Mouse (Mus musculus): ENCODE measurements around the gene Mobp. TPM values are rescaled to one million over a fixed set of nuclear protein-coding genes. Genes with fewer than 3 reads are reported as not detected.

The Mobp gene
- polyA plus RNA-seq, 1 experiment from 2014 or later: 0.04 TPM

DNA sequence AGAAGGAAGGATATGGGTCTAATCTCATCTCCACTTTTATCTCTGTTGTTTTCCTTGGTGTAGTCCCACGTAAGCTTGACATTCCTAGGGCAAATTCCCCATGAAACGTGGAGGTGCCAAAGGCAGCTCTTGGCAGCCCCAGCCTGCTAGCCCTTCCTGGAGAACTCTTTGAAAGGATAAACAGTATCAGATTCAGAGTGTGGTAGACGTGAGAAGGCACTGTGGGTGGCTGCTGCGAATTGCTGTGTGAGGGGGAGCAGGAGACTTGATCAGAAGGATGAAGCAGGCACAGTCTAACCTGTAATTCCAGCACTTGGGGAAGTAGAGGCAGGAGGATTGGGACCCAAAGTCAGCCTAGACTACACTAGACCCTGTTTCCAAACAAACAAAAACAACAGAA lies 51.4 kb downstream of the Mobp start:
- ATAC-seq (replicated peaks; ENCODE audit: low FRiP score, low read depth) (no peak), DNase-seq (ENCODE audit: low spot score) (no peak)
- Histone ChIP-seq H3K27ac (no peak overlapping the region), H3K4me1 (replicated peaks; ENCODE audit: insufficient read depth, low read length) (no peaks in the 10 kb centered on the region), H3K4me2 (ENCODE audit: low read length) (no peak overlapping the region), H3K36me3 (ENCODE audit: insufficient read depth, low read length) (no peaks in the 10 kb centered on the region), H3K27me3 (ENCODE audit: insufficient read depth, low read length) (no peaks in the 10 kb centered on the region), H3K4me3 (replicated peaks; ENCODE audit: low read depth, low read length) (no peak overlapping the region), H3K9ac (ENCODE audit: low read depth, low read length) (no peak overlapping the region), H3K9me3 (replicated peaks; ENCODE audit: low read length) (no peaks in the 10 kb centered on the region)
- 30% methylated on average over 4 of the region's 4 CpGs for WGBS
- no peak for TF ChIP-seq CTCF (IDR thresholded peaks at IDR 0.05; ENCODE audit: low read depth)

DNA sequence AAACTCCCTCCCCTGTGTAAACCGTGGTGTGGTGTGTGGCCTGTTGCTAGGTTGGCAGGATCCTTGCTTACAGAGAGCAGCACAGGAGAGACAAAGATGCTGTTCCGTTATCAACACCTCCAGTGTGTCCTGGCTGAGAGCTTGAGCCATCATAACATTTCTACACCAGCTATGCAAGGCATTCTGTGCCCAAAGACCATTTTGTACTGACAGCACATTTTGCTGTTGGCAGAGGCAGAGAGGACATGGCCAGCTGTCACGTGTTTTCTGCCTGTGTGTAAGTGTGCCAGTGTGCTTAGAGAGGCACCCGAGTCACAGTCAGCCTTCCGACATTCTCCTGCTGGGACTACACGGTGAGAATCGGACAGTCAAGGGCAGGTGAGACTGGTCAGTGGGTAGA lies 52.2 kb downstream of the Mobp start:
- H3K4me3 ChIP-seq (replicated peaks; ENCODE audit: low read depth, low read length): no peak overlapping the region
- H3K27ac ChIP-seq: no peak overlapping the region
- WGBS: 82% methylated on average over 7 of the region's 7 CpGs
- H3K27me3 ChIP-seq (ENCODE audit: insufficient read depth, low read length): no peaks in the 10 kb centered on the region
- no peak overlapping the region for H3K9ac ChIP-seq (ENCODE audit: low read depth, low read length)
- no peaks in the 10 kb centered on the region for H3K4me1 ChIP-seq (replicated peaks; ENCODE audit: insufficient read depth, low read length)
- H3K36me3 ChIP-seq (ENCODE audit: insufficient read depth, low read length): no peaks in the 10 kb centered on the region
- H3K9me3 ChIP-seq (replicated peaks; ENCODE audit: low read length): no peaks in the 10 kb centered on the region
- DNase-seq (ENCODE audit: low spot score): no peak
- no peak overlapping the region for H3K4me2 ChIP-seq (ENCODE audit: low read length)
- ATAC-seq (replicated peaks; ENCODE audit: low FRiP score, low read depth): no peak
- TF ChIP-seq CTCF (IDR thresholded peaks at IDR 0.05; ENCODE audit: low read depth): no peak

DNA sequence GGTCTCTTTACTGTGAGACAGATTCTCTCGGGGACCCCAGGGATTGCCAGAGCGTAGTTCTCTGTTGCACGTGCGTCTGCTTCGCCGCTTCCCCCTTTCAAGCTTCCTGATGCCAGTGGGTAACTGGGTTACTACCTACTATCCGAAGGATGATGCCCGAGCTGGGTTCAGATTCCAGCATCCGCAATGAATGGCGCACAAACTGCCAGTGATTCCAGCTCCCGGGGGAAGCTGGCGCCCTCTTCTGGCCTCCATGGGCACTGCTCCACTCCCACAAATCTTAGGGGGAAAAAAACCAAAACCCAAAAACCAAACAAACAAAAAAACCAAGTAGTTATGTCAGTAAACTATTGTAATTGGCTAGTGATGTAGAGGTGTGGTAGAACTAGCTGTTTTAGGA lies 53.2 kb downstream of the Mobp start:
- WGBS: 23% methylated on average over 12 of the region's 12 CpGs
- no peaks in the 10 kb centered on the region for H3K36me3 ChIP-seq (ENCODE audit: insufficient read depth, low read length)
- DNase-seq (ENCODE audit: low spot score): no peak
- no peak overlapping the region for H3K4me3 ChIP-seq (replicated peaks; ENCODE audit: low read depth, low read length)
- no peak overlapping the region for H3K4me2 ChIP-seq (ENCODE audit: low read length)
- no peaks in the 10 kb centered on the region for H3K27me3 ChIP-seq (ENCODE audit: insufficient read depth, low read length)
- H3K4me1 ChIP-seq (replicated peaks; ENCODE audit: insufficient read depth, low read length): no peaks in the 10 kb centered on the region
- TF ChIP-seq CTCF (IDR thresholded peaks at IDR 0.05; ENCODE audit: low read depth): peak; percentile 66
- no peaks in the 10 kb centered on the region for H3K9me3 ChIP-seq (replicated peaks; ENCODE audit: low read length)
- H3K9ac ChIP-seq (ENCODE audit: low read depth, low read length): no peak overlapping the region
- ATAC-seq (replicated peaks; ENCODE audit: low FRiP score, low read depth): no peak
- H3K27ac ChIP-seq: no peak overlapping the region

DNA sequence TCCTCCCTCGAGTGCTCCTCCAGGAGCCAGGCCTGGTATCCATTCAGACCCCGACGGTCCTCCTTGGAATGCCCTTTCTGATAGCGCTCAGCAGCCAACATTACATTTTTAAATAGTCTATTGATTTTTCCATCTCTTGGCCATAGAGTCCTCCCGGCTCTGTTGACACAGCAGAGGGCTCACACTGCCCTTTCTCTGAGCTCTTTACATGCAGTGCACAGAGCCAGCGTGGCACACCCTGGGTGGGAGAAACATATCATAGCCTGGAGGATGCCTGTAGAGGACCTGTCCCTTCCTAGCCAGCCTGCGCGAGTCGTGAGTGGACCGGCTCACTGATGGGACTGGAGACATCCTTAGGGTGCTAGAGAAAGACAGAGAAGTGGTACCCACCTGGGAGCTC lies 54.4 kb downstream of the Mobp start:
- Histone ChIP-seq H3K9me3 (replicated peaks; ENCODE audit: low read length) (no peaks in the 10 kb centered on the region), H3K27ac (no peak overlapping the region), H3K27me3 (ENCODE audit: insufficient read depth, low read length) (no peaks in the 10 kb centered on the region), H3K4me2 (ENCODE audit: low read length) (no peak overlapping the region), H3K4me1 (replicated peaks; ENCODE audit: insufficient read depth, low read length) (no peaks in the 10 kb centered on the region), H3K4me3 (replicated peaks; ENCODE audit: low read depth, low read length) (no peak overlapping the region), H3K9ac (ENCODE audit: low read depth, low read length) (no peak overlapping the region), H3K36me3 (ENCODE audit: insufficient read depth, low read length) (no peaks in the 10 kb centered on the region)
- TF ChIP-seq CTCF (IDR thresholded peaks at IDR 0.05; ENCODE audit: low read depth): no peak
- 88% methylated on average over 10 of the region's 10 CpGs for WGBS
- no peak for ATAC-seq (replicated peaks; ENCODE audit: low FRiP score, low read depth)
- DNase-seq (ENCODE audit: low spot score): no peak

DNA sequence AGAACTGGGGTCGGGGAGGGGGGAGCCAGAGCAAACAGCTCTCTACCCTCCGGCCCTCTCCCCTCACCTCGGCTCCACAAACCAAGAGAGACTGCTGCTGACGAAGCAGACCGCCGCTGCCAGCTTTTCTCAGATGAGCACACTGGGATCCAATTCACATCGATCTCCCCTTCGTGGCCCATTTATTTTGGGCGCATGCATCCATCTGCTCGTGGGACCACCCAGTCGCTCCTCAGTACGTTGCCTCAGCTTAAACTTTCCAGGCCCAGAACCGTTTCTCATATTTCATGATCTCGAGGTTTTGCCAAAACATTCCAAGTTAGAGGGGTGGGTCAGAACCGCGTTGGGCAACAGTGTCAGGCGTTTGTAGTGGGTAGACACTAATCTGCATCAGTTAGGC lies 57.4 kb downstream of the Mobp start:
- Histone ChIP-seq H3K4me1 (replicated peaks; ENCODE audit: insufficient read depth, low read length) (no peaks in the 10 kb centered on the region), H3K4me2 (ENCODE audit: low read length) (no peak overlapping the region), H3K27ac (no peak overlapping the region), H3K4me3 (replicated peaks; ENCODE audit: low read depth, low read length) (no peak overlapping the region), H3K9me3 (replicated peaks; ENCODE audit: low read length) (no peaks in the 10 kb centered on the region), H3K36me3 (ENCODE audit: insufficient read depth, low read length) (no peaks in the 10 kb centered on the region), H3K9ac (ENCODE audit: low read depth, low read length) (no peak overlapping the region), H3K27me3 (ENCODE audit: insufficient read depth, low read length) (no peaks in the 10 kb centered on the region)
- DNase-seq (ENCODE audit: low spot score): no peak
- no peak for ATAC-seq (replicated peaks; ENCODE audit: low FRiP score, low read depth)
- TF ChIP-seq CTCF (IDR thresholded peaks at IDR 0.05; ENCODE audit: low read depth): no peak
- WGBS: 41% methylated on average over 17 of the region's 17 CpGs

DNA sequence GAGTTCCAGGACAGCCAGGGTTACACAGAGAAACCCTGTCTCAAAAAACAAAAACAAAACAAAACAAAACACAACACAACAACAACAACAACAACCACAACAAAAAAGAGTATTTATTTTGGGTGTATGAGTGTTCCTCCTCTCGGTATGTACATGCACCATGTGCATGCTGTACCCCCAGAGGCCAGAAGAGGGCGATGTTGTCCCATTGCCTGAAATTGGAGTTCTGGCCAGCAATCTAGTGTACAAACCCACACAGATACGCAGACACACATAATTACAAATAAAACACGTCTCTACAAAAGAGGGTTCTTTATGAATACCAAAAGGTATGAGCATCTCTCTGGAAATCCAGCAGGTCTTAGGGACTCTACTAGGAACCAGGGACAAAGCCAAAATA lies 60.6 kb downstream of the Mobp start:
- Histone ChIP-seq H3K4me3 (replicated peaks; ENCODE audit: low read depth, low read length) (no peak overlapping the region), H3K4me1 (replicated peaks; ENCODE audit: insufficient read depth, low read length) (no peaks in the 10 kb centered on the region), H3K9ac (ENCODE audit: low read depth, low read length) (no peak overlapping the region), H3K4me2 (ENCODE audit: low read length) (no peak overlapping the region), H3K27me3 (ENCODE audit: insufficient read depth, low read length) (no peaks in the 10 kb centered on the region), H3K27ac (no peak overlapping the region), H3K9me3 (replicated peaks; ENCODE audit: low read length) (no peaks in the 10 kb centered on the region), H3K36me3 (ENCODE audit: insufficient read depth, low read length) (no peaks in the 10 kb centered on the region)
- DNase-seq (ENCODE audit: low spot score) (no peak), ATAC-seq (replicated peaks; ENCODE audit: low FRiP score, low read depth) (no peak)
- TF ChIP-seq CTCF (IDR thresholded peaks at IDR 0.05; ENCODE audit: low read depth): peak; percentile 72
- 77% methylated on average over 4 of the region's 4 CpGs for WGBS

DNA sequence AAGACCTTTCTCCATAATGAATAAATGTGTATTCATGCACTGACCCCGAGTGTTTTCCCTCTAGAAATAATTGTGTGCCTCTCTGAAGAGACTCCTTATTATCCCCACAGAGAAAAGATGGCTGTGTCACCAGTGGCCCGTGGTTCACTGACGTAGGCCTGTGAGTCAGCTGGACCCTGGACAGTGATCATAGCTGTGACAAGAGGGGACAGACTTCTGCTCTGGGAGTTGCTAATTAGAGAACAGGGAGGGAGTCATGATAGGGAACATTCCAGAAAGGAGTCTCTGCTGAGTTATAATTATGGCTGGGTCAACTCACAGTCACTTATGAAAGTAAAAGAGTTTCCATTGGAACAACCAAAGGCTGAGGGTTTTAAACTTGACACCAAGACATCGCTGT lies 61.4 kb downstream of the Mobp start:
- DNase-seq (ENCODE audit: low spot score) (no peak), ATAC-seq (replicated peaks; ENCODE audit: low FRiP score, low read depth) (no peak)
- WGBS: 72% methylated on average over 4 of the region's 4 CpGs
- Histone ChIP-seq H3K4me3 (replicated peaks; ENCODE audit: low read depth, low read length) (no peak overlapping the region), H3K9ac (ENCODE audit: low read depth, low read length) (no peak overlapping the region), H3K36me3 (ENCODE audit: insufficient read depth, low read length) (no peaks in the 10 kb centered on the region), H3K4me1 (replicated peaks; ENCODE audit: insufficient read depth, low read length) (no peaks in the 10 kb centered on the region), H3K4me2 (ENCODE audit: low read length) (no peak overlapping the region), H3K9me3 (replicated peaks; ENCODE audit: low read length) (no peaks in the 10 kb centered on the region), H3K27ac (no peak overlapping the region), H3K27me3 (ENCODE audit: insufficient read depth, low read length) (no peaks in the 10 kb centered on the region)
- TF ChIP-seq CTCF (IDR thresholded peaks at IDR 0.05; ENCODE audit: low read depth): no peak
